In genomic region chr4:120831472-120831871, GRCm38 (mm10) we compare ENCODE assay signal across 8 mouse cellular contexts. TPM values are rescaled to one million over a fixed set of nuclear protein-coding genes. Genes with fewer than 3 reads are reported as not detected.
DNase-seq lines count a peak whose midpoint lies in the region; ATAC-seq and TF ChIP-seq lines count a peak whose summit lies in the region.

Gene Nfyc (minus strand): TSS chr4:120831572.

- no peak for DNase-seq in kidney, adult 2 months
- DNase-seq in kidney, postnatal 14 days: no peak
- no peak for DNase-seq in adrenal gland, adult 8-10 months
- no peak for DNase-seq in gastrocnemius, adult 8-10 months (ENCODE audit: low spot score in 2 of 2)
- DNase-seq in frontal cortex, postnatal 10 days (ENCODE audit: low spot score in 2 of 2): no peak
- DNase-seq in cerebellum, adult 9-10 months: no peak

- no peak within 1 kb of the TSS for H3K27ac ChIP-seq in kidney, adult 2 months (ENCODE audit: insufficient read depth, low read depth, low read length)

- no peak for TF ChIP-seq POLR2A in kidney, adult 2 months (IDR thresholded peaks at IDR 0.05; ENCODE audit: low read depth, low read length)

- H3K4me3 ChIP-seq in kidney, adult 2 months (ENCODE audit: insufficient read depth, low read depth, low read length): no peak within 1 kb of the TSS
- no peak within 1 kb of the TSS for H3K4me3 ChIP-seq in megakaryocyte, embryonic 14.5 days (replicated peaks)

- no peaks in the 10 kb centered on the region for H3K4me1 ChIP-seq in kidney, adult 2 months (ENCODE audit: control insufficient read depth, insufficient read depth, low read length)
- H3K4me1 ChIP-seq in megakaryocyte, embryonic 14.5 days: peaks cover 7% of the 10 kb centered on the region; the same call in 1 of the 2 replicates

- H3K27me3 ChIP-seq in kidney, adult 2 months (replicated peaks; ENCODE audit: control insufficient read depth, insufficient read depth, low read length): no peaks in the 10 kb centered on the region
- H3K27me3 ChIP-seq in megakaryocyte, embryonic 14.5 days (replicated peaks): peaks cover 16% of the 10 kb centered on the region

- no peaks in the 10 kb centered on the region for H3K9me3 ChIP-seq in megakaryocyte, embryonic 14.5 days

- no peaks in the 10 kb centered on the region for H3K36me3 ChIP-seq in kidney, adult 2 months (ENCODE audit: control insufficient read depth, insufficient read depth, low read length)
- H3K36me3 ChIP-seq in megakaryocyte, embryonic 14.5 days (replicated peaks; ENCODE audit: low read length): no peaks in the 10 kb centered on the region

- ATAC-seq in inflammation-experienced regulatory T-cells, adult 6 months: no peak

- 85% methylated on average over 4 of the region's 4 CpGs for WGBS in kidney, adult 2 months

- TF ChIP-seq CTCF in kidney, adult 2 months (conservative IDR thresholded peaks at IDR 0.05; ENCODE audit: insufficient read depth, insufficient read length, low read depth, low read length): no peak

RNA-seq across cellular contexts. Expression of gene Nfyc, which starts in this region (rescaled TPM):
- polyA plus RNA-seq in kidney, adult 2 months (2012; rRNA removed): 218 and 287 TPM in 2 replicates
- 10 to 100 TPM; 53.7 to 65.7 (median 59.4) TPM for total RNA-seq in adrenal gland, adult 8-10 months (2022)
- 10 to 100 TPM; 38.3 to 42.7 (median 38.3) TPM for total RNA-seq in gastrocnemius, adult 8-10 months (2022)
- polyA plus RNA-seq in inflammation-experienced regulatory T-cells, adult 6 months (2017; shearing (Covaris generic)): 10 to 100 TPM; 56.4 to 70.1 (median 67.4) TPM
- 53.3 and 73.4 TPM in 2 replicates for polyA plus RNA-seq in megakaryocyte, embryonic 14.5 days (2012; ENCODE audit: insufficient read depth, low replicate concordance)
